Mouse (Mus musculus): ENCODE results near the gene Faf1.

The Faf1 gene

GRCm38 (mm10) chr4:109793072-109793471 lies 116.7 kb downstream of the Faf1 start:
- DNase-seq, result no peak

DNA sequence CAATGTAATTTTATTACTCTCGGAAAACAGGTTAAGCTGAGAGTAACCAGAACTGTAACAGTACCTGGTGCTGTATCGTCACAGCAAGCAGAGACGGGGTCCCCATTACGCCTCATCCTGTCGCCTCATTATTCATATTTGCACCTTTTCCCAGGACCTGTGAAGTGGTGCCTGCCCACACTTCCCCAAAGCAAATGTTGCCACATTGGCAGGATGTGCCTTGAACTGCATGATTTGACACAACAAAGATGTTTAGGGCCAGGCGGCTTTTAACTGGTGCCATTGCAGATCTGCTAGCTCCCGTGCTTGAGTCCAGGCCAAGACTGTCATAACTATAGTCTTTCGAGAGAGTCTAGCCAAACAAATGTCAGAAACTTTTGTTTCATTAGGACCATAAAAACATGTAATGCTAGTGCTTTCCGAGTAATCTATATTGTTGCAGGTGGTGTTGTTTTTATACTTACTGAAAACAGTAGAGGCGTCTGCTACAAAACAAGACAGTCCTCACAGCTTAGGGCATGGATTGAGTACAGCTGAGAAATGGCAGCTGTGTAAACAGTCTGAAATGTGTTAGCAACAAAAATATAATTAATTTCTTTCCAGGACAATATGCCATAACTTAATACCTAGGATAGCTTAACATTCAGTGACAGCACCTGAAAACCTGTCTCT lies 121.3 kb downstream of the Faf1 start:
- no peak for DNase-seq

GRCm38 (mm10) chr4:109806408-109806807 lies 130.0 kb downstream of the Faf1 start:
- DNase-seq, result no peak

GRCm38 (mm10) chr4:109815161-109815560 lies 138.8 kb downstream of the Faf1 start:
- DNase-seq, result no peak

- DNase-seq, result no peak
These were observed 139.2 kb downstream of the Faf1 start for GRCm38 (mm10) chr4:109815592-109815991.

GRCm38 (mm10) chr4:109819455-109819854 lies 143.1 kb downstream of the Faf1 start:
- DNase-seq, result no peak

- no peak for DNase-seq
These were observed 153.4 kb downstream of the Faf1 start for GRCm38 (mm10) chr4:109829800-109830199.

DNA sequence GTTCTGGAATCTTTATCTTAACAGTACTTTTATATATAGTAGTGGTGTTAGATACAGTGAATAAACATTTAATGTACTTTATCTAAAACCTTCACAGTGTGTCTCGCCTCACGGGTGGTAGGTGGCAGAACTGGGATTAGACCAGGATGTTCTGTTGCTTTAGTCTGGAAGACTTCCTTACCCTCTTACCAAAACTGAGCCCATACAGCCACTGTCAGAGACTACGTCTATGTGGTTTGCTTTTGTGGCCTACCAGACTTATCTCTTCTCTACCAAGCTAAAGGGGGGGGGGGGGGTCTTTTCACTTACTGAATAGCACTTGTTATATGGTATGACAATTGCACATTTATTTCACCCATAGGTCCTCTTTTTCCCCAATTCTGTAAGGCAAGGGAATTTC lies 181.5 kb downstream of the Faf1 start:
- DNase-seq, result no peak

DNA sequence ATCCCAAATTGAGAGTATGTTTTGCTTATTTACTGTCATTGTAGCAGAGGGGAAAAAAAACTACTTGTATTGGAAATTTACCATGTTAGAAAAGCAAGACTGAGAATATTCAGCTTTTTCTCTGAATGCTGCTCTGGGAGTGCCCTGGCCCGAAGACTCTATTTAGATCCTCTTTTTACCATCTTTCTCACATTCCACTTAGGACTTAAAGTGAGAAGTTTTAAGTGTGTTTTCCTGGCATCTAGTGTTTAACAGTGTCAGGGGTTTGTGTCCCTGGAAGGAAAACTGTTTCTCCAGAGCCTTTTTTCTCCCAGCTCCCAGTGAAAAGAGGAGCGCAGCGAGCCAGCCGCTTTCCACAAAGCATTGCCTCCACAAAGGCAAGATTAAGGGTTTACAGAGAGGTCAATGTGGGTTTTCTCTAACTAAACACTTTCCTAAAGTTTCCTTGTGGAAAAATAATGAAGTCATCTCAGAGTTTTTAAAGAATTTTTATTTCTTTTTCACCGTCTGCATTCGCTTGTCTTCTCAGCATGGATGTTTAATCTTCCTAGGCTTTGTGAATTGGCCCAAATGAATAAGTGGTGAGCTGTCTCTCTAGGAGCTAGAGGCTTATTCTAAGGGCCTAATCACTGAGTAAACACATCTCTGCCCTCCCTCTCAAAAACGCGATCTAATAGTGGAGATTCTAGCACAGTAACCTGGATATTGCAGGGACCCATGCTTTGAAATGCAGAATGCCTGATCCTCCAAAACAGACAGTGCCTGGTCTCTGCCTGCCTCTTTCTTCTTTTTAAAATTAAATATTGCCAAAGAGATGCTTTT lies 182.4 kb downstream of the Faf1 start:
- DNase-seq, result no peak

GRCm38 (mm10) chr4:109859401-109859800 lies 183.0 kb downstream of the Faf1 start:
- DNase-seq, result no peak

GRCm38 (mm10) chr4:109860256-109860655 lies 183.9 kb downstream of the Faf1 start:
- DNase-seq, result no peak

DNA sequence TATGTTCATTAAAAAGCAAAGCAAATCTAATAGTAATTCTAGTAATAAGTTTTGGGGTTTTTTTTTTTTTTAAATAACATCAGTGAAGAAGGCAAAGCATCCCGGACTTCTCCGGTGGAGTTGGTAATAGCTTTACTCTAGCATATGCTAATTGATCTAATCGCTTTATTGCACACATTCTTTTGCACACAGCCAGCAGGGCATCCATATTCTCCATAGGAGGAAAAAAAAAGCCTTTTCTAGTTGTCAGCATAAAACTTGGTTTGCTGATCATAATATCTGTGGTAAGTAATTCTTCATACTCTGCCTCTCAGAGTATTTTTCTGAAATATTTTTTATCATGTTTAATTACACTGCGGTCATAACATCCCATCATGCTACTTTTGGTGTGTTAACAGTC lies 185.9 kb downstream of the Faf1 start:
- no peak for DNase-seq

GRCm38 (mm10) chr4:109863021-109863420 lies 186.6 kb downstream of the Faf1 start:
- no peak for DNase-seq

DNA sequence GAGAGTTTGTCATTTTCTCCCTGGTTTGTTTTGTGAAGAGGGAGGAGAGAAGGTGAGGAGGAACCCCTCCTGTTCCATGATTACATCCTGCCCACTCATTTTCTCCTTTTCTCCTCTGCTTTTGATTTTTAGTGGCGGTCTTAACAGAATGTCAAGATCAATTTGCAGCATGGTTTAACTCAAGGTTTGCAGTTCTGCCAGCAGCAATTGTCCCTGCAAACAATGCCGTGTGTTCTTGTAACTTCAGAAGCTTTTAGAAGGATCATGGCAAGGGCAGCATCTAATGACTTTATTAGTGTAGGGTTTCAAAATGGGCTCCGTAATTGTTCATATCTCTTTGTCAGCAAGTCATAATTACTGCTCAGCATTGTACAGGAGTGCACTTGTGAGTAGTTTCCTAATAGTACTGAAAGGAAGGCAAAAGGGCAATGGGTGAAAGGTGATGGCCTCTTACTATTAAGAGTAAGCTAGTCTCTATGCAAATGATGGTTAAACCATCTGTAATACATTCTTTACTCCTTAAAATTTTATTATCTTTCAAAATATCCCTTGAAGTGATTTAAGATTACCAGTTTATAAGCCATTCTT lies 192.6 kb downstream of the Faf1 start:
- DNase-seq, result no peak

DNA sequence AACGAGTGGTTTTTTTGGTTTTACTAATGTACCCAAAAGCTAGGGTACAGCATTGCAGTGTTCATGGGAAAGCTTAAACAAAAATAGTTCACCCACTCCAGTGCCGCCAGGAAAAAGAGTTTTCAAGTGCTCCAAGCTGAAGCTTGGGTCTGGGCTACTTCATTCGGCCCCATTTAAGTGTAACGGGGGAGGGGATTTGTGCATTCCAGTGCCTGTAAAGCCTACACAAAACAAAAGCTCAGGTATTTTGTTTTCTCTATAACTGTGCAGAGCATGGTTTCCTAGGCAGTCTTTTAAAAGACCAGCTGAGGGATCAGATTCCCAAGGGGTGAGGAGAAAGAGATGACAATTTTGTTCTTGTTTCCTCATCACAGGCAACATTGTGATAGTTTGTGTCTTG lies 207.9 kb downstream of the Faf1 start:
- no peak for DNase-seq

DNA sequence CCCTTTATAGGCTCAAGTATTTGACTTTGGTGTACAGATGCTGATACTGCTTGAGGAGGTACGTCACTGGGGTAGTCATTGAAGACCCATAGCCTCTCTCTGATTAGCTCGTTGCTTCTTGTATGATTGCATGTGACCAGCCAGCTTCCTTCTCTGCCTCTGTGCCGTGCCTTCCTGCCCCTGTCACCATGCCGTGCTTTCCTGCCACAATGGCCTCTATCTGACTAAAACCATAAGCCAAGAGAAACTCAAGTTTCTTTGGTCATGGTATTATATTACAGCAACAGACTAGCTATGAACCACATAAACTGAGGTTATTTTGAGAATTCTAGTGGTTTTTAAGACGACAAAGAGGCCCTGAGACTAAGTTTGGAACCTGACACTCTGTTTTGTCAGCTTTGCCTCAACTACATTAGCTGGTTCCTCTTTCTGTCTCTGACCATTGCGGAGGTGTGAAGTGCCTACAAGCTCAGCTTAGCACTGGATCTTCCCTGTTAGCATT lies 211.5 kb downstream of the Faf1 start:
- DNase-seq, result no peak

DNA sequence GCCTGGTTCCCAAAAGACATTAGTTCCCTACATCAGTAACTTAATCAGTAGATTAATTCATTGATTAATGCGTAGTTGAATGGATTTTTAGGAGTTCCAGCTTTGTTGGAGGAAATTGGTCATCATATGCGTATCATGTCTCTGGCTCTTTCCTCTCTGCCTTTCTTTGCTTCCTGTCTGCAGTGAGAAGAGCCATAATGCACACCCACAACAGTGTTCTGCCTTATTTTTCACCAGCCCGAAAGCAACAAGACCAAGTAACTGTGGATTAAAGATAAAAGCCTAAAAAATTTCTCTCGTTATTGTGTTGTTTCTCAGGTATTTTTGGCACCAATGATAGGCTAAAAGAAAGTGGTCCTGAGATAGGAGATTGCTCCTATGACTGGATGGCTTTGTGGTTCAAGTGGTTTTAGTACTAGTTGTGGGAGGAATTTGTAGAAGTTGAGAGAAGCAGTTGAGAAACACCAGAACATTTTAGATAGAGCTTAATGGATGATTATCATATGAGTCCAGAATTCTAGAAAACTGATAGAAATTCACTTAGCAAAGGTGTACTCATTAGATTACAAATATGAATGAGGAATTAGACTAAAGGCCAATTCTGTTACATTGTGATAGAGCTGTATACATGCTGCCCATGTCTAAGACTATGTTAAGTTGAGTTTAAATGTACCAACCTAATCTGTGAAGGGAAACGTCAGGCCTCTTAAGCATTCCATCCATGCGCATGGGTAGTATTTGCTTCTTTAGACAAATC lies 221.6 kb downstream of the Faf1 start:
- no peak for DNase-seq

GRCm38 (mm10) chr4:109901076-109901475 lies 224.7 kb downstream of the Faf1 start:
- no peak for DNase-seq

DNA sequence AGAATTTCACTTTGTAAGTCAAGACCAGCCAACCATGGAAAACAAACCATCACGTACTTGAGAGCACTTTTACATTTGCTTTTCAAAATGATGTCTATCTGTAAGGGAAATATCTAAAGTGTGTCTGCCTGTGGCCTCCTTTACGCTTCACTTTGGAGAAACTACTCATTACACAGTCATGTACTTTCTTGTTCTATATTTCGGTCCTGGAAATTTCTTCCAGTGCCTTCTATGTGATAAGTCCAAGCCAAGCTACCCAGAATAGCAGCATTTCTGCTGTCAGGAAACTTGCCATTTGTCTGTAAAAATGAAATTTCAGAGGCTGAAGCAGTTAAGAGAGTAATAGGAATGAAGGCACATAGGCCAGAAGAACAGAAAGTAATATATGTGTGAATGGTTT lies 228.1 kb downstream of the Faf1 start:
- DNase-seq, result no peak

DNA sequence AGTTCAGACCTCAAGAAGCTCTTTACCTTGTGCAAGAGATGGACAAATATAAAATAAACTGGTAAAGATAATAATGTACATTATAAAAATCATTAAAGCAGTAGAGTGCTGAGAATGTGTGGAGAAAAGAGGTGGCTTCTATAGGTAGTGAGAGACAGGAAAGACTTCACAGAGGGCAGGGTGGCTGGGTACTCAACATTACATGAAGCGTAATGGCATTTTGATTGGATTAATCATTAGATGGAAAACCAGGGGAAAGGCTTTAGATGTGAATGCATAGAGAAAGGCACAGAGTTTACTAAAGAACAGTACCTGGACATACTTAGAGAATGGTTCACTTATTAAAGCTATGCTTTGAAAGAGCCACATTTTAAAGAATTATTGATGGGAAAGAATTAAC lies 252.7 kb downstream of the Faf1 start:
- no peak for DNase-seq

DNA sequence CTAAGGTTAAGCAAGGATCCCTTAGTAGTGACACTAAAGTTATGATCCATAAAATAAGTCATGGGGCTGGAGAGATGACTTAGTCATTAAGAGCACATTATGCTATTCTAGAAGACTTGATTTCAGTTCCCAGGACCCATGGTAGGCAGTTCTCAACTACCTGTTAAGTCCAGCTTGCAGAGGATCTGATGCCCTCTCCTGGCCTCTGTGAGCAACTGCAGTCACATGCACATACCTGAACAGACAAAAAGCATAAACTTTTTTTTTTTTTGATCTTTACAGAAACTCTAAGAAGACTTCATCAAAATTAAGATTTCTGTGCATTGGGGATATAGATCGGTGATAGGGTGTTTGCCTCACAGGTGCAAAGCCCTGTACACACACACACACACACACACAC lies 254.1 kb downstream of the Faf1 start:
- DNase-seq, result no peak

DNA sequence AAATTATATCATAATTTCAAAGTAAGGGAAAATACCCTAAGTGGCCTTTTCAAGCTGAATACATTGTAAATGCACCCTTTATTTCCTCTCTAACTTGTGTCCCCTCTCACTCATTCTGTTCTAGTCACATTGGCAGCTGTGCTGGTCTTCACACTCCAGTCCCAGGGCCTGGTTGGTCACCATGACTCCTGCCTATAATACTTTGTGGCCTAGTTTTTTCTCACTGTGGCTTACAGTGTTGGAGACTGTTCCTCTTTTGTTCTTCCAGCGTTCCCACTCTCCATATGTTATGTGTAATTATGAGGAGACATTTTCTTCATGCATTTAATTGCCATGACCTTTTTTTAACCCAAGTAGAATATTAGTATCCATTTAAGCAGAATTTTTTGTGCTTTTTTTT lies 254.5 kb downstream of the Faf1 start:
- DNase-seq, result no peak

DNA sequence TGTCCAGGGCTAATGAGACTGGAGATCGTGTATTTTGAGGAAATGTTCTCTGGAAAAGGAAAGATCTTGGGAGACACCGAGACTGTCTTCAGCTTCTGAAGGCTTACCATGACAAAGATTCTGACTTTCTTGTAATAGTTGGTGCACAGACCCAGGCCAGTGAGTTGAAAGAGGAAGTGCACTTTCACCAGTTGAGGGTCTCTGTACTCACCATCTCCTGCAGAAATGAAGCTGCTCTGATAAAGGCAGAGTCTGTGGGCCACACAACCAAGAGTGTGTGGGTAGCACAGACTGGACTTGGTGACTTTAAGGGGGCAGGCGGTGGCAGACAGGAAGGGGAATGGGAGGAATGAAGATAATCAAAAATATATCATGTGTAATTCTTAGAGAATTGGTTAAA lies 260.2 kb downstream of the Faf1 start:
- DNase-seq, result no peak

All from kidney, adult 18-20 months (tissue).